Mouse (Mus musculus) large intestine, adult 2 months (tissue): Measurements from ENCODE around the gene Olfr951. TPM values are rescaled to one million over a fixed set of nuclear protein-coding genes. Genes with fewer than 3 reads are reported as not detected.

ENCODE experiments used
- DNase-seq: peaks from one replicate; pipeline ENCODE4 v3.0.0-alpha.2; 2012; ENCODE audit warnings: low read depth, low spot score
- WGBS: fragments of 180-500 bp; shearing (Covaris S2); methylation state at CpG from one replicate; pipeline ENCODE4 v1.1.7; 2018; 5-methylcytosine and 5-hydroxymethylcytosine counted together
- polyA plus RNA-seq: library from polyadenylated mRNA; depleted of rRNA; stranded (reverse); fragments of >200 nt; gene quantifications from 2 replicates; pipeline ENCODE4 v1.2.3, GENCODE M21; 2012; rRNA removed

Olfr951 gene
- polyA plus RNA-seq = not detected in 2 replicates

GRCm38 (mm10) chr9:39387110-39387509 is at the start of gene Olfr951:
Gene Olfr951, plus strand, starts transcription at chr9:39387410.
- no peak for DNase-seq
- 92% methylated on average over 2 of the region's 2 CpGs for WGBS

GRCm38 (mm10) chr9:39427048-39427447 is 39.8 kb downstream of the Olfr951 start, which contains the start of gene Olfr952:
Gene Olfr952, minus strand, starts transcription at chr9:39427148.
- no peak for DNase-seq

Other genes starting within 250 kb of the Olfr951 start
- gene Olfr943, start 221.1 kb upstream of the Olfr951 start, polyA plus RNA-seq = not detected in 2 replicates
- not detected in 2 replicates for gene Olfr944, start 185.5 kb upstream of the Olfr951 start, polyA plus RNA-seq
- gene Olfr1537, start 137.4 kb upstream of the Olfr951 start, polyA plus RNA-seq = not detected in 2 replicates
- not detected in 2 replicates for gene Olfr945, start 110.6 kb upstream of the Olfr951 start, polyA plus RNA-seq
- not detected in 2 replicates for gene Olfr948, start 61.4 kb upstream of the Olfr951 start, polyA plus RNA-seq
- not detected in 2 replicates for gene Olfr952, start 39.7 kb downstream of the Olfr951 start, polyA plus RNA-seq
- not detected in 2 replicates for gene Olfr954, start 69.3 kb downstream of the Olfr951 start, polyA plus RNA-seq
- not detected in 2 replicates for gene Olfr955, start 84.5 kb downstream of the Olfr951 start, polyA plus RNA-seq
- not detected in 2 replicates for gene Olfr44, start 106.6 kb downstream of the Olfr951 start, polyA plus RNA-seq
- gene Olfr957, start 128.4 kb downstream of the Olfr951 start, polyA plus RNA-seq = not detected in 2 replicates
- not detected in 2 replicates for gene Olfr958, start 166.6 kb downstream of the Olfr951 start, polyA plus RNA-seq
- gene Olfr959, start 188.2 kb downstream of the Olfr951 start, polyA plus RNA-seq = not detected in 2 replicates
- gene AW551984, start 217.0 kb downstream of the Olfr951 start, polyA plus RNA-seq = 0.49 and 0.53 TPM in 2 replicates
- not detected in 2 replicates for gene Olfr148, start 223.2 kb downstream of the Olfr951 start, polyA plus RNA-seq
- gene Olfr960, start 234.0 kb downstream of the Olfr951 start, polyA plus RNA-seq = not detected in 2 replicates